Mouse (Mus musculus) stomach, embryonic 16.5 days (tissue): ENCODE data around the gene Mif. TPM values are rescaled to one million over a fixed set of nuclear protein-coding genes. Genes with fewer than 3 reads are reported as not detected.

Source experiments
- ATAC-seq: fragments of 200-750 bp; cut with Nextera tagmentation; 2 replicates; pipeline ENCODE4 v1.8.0; 2017; ENCODE audit warnings: moderate number of reproducible peaks, moderate TSS enrichment; ENCODE audit not compliant: insufficient read depth, low FRiP score
- H3K27ac ChIP-seq: fragments of 300-500 bp; sonication (generic); 2 replicates; pipeline ENCODE4 v1.5.1; 2014; ENCODE audit warnings: low read length
- H3K27me3 ChIP-seq: fragments of 300-500 bp; sonication (generic); 2 replicates; pipeline ENCODE4 v1.6.1; 2014; ENCODE audit warnings: low read length, control low read depth, mixed read lengths; ENCODE audit not compliant: control insufficient read depth, insufficient read depth
- H3K36me3 ChIP-seq: fragments of 300-500 bp; sonication (generic); 2 replicates; pipeline ENCODE4 v1.6.1; 2014; ENCODE audit warnings: low read length; ENCODE audit not compliant: control insufficient read depth, insufficient read depth
- H3K4me1 ChIP-seq: fragments of 300-500 bp; sonication (generic); 2 replicates; pipeline ENCODE4 v1.6.1; 2014; ENCODE audit warnings: low read length, control low read depth, mixed read lengths; ENCODE audit not compliant: control insufficient read depth, insufficient read depth
- H3K4me2 ChIP-seq: fragments of 300-500 bp; sonication (generic); 2 replicates; pipeline ENCODE4 v1.6.1; 2014; ENCODE audit warnings: low read depth, low read length, mixed read lengths
- H3K4me3 ChIP-seq: fragments of 300-500 bp; sonication (generic); replicated peaks from 2 replicates; pipeline ENCODE4 v1.5.1; 2014; ENCODE audit warnings: mild to moderate bottlenecking, low read length
- H3K9ac ChIP-seq: fragments of 300-500 bp; sonication (generic); 2 replicates; pipeline ENCODE4 v1.6.1; 2014; ENCODE audit warnings: low read length
- H3K9me3 ChIP-seq: fragments of 300-500 bp; sonication (generic); replicated peaks from 2 replicates; pipeline ENCODE4 v1.6.1; 2016; ENCODE audit warnings: low read length, control low read depth; ENCODE audit not compliant: control insufficient read depth
- WGBS: fragments of 180-500 bp; shearing (Covaris S2); extraction: QIAGEN DNeasy Blood & Tissue Kit; methylation state at CpG from one replicate; pipeline ENCODE4 v1.1.7; 2014; 5-methylcytosine and 5-hydroxymethylcytosine counted together
- polyA plus RNA-seq: library from polyadenylated mRNA; unstranded; fragments of >200 nt; fragmentation: Nextera tagmentation; extraction: Ambion mirVana; gene quantifications from 2 replicates; pipeline ENCODE4 v1.2.1, GENCODE M21; 2015

Mif gene
- polyA plus RNA-seq, 1 experiment from 2014 or later: 1,459 TPM

- peak overlapping the region; percentile 68 for H3K9ac ChIP-seq
- no peaks in the 10 kb centered on the region for H3K9me3 ChIP-seq
- H3K36me3 ChIP-seq: no peaks in the 10 kb centered on the region
- H3K4me1 ChIP-seq: peaks cover 22% of the 10 kb centered on the region
- H3K27ac ChIP-seq: peak overlapping the region; percentile 85
- 10% methylated on average over 9 of the region's 9 CpGs for WGBS
- H3K4me3 ChIP-seq: peak overlapping the region; percentile 47
- ATAC-seq: no peak
- H3K4me2 ChIP-seq: peak overlapping the region; percentile 84
- no peaks in the 10 kb centered on the region for H3K27me3 ChIP-seq
Measured at GRCm38 (mm10) chr10:75834721-75835120, 25.3 kb downstream of the Mif start.

- Histone ChIP-seq H3K4me3 (peak overlapping the region; percentile 47), H3K27me3 (no peaks in the 10 kb centered on the region), H3K4me2 (peak overlapping the region; percentile 84), H3K4me1 (peaks cover 22% of the 10 kb centered on the region), H3K9me3 (no peaks in the 10 kb centered on the region), H3K27ac (peak overlapping the region; percentile 85), H3K36me3 (no peaks in the 10 kb centered on the region), H3K9ac (peak overlapping the region; percentile 68)
- WGBS: 1% methylated on average over 21 of the region's 21 CpGs
- ATAC-seq: peak; percentile 45; the same call in 1 of the 2 replicates
Measured at GRCm38 (mm10) chr10:75834250-75834649, 25.8 kb downstream of the Mif start.

- Histone ChIP-seq H3K4me3 (peak overlapping the region; percentile 47), H3K27me3 (no peaks in the 10 kb centered on the region), H3K4me1 (peaks cover 22% of the 10 kb centered on the region), H3K4me2 (peak overlapping the region; percentile 84), H3K36me3 (no peaks in the 10 kb centered on the region), H3K9ac (peak overlapping the region; percentile 68), H3K27ac (peak overlapping the region; percentile 85), H3K9me3 (no peaks in the 10 kb centered on the region)
- WGBS: 10% methylated on average over 21 of the region's 21 CpGs
- ATAC-seq: no peak
Measured at GRCm38 (mm10) chr10:75833456-75834080, 26.5 kb downstream of the Mif start.

- H3K9me3 ChIP-seq: no peaks in the 10 kb centered on the region
- peaks cover 16% of the 10 kb centered on the region for H3K4me1 ChIP-seq
- H3K36me3 ChIP-seq: no peaks in the 10 kb centered on the region
- H3K4me3 ChIP-seq: no peak overlapping the region
- 65% methylated on average over 13 of the region's 13 CpGs for WGBS
- H3K9ac ChIP-seq: no peak overlapping the region
- H3K27ac ChIP-seq: no peak overlapping the region
- H3K27me3 ChIP-seq: no peaks in the 10 kb centered on the region
- H3K4me2 ChIP-seq: no peak overlapping the region
- no peak for ATAC-seq
Measured at GRCm38 (mm10) chr10:75832272-75832895, 27.7 kb downstream of the Mif start.

GRCm38 (mm10) chr10:75830275-75830670 lies 29.8 kb downstream of the Mif start:
- WGBS: 87% methylated on average over 2 of the region's 2 CpGs
- Histone ChIP-seq H3K4me1 (peaks cover 8% of the 10 kb centered on the region), H3K4me3 (no peak overlapping the region)

GRCm38 (mm10) chr10:75829529-75830274 lies 30.3 kb downstream of the Mif start:
- no peaks in the 10 kb centered on the region for H3K9me3 ChIP-seq
- H3K27me3 ChIP-seq: no peaks in the 10 kb centered on the region
- no peaks in the 10 kb centered on the region for H3K36me3 ChIP-seq
- no peak overlapping the region for H3K4me3 ChIP-seq
- 64% methylated on average over 2 of the region's 2 CpGs for WGBS
- peaks cover 5% of the 10 kb centered on the region; the same call in 1 of the 2 replicates for H3K4me1 ChIP-seq
- no peak overlapping the region for H3K4me2 ChIP-seq
- no peak overlapping the region for H3K9ac ChIP-seq
- no peak overlapping the region for H3K27ac ChIP-seq
- ATAC-seq: no peak

More at GRCm38 (mm10) chr10:75830275-75830670, 29.8 kb downstream of the Mif start:
- no peaks in the 10 kb centered on the region for H3K36me3 ChIP-seq
- no peak overlapping the region for H3K27ac ChIP-seq
- H3K27me3 ChIP-seq: no peaks in the 10 kb centered on the region
- H3K9ac ChIP-seq: no peak overlapping the region
- H3K4me2 ChIP-seq: no peak overlapping the region
- no peak for ATAC-seq
- H3K9me3 ChIP-seq: no peaks in the 10 kb centered on the region

- ATAC-seq: no peak
- H3K27ac ChIP-seq: no peak overlapping the region
- no peak overlapping the region for H3K4me2 ChIP-seq
- H3K4me1 ChIP-seq: no peaks in the 10 kb centered on the region
- no peaks in the 10 kb centered on the region for H3K36me3 ChIP-seq
- H3K27me3 ChIP-seq: no peaks in the 10 kb centered on the region
- no peaks in the 10 kb centered on the region for H3K9me3 ChIP-seq
- H3K4me3 ChIP-seq: no peak overlapping the region
- no peak overlapping the region for H3K9ac ChIP-seq
Measured at GRCm38 (mm10) chr10:75828500-75828931, 31.5 kb downstream of the Mif start.

GRCm38 (mm10) chr10:75827668-75828360 lies 32.2 kb downstream of the Mif start:
- H3K9me3 ChIP-seq: no peaks in the 10 kb centered on the region
- H3K4me1 ChIP-seq: no peaks in the 10 kb centered on the region
- H3K27ac ChIP-seq: no peak overlapping the region
- 0 out of 2 replicates have a peak, but pooled peaks have one; percentile 29 for ATAC-seq
- H3K9ac ChIP-seq: no peak overlapping the region
- WGBS: 80% methylated on average over 4 of the region's 4 CpGs
- no peak overlapping the region for H3K4me2 ChIP-seq
- H3K36me3 ChIP-seq: no peaks in the 10 kb centered on the region
- no peaks in the 10 kb centered on the region for H3K27me3 ChIP-seq
- H3K4me3 ChIP-seq: no peak overlapping the region
